Mouse (Mus musculus) heart, embryonic 16.5 days (tissue): ENCODE data around the gene Abat. TPM values are rescaled to one million over a fixed set of nuclear protein-coding genes. Genes with fewer than 3 reads are reported as not detected.

Source experiments
- microRNA-seq: library from miRNA; unstranded; fragments of <30 nt; microRNA quantifications from one replicate; pipeline ENCODE4, GENCODE M21; 2017
- polyA plus RNA-seq: library from polyadenylated mRNA; unstranded; fragments of >200 nt; fragmentation: Nextera tagmentation; extraction: Ambion mirVana; gene quantifications from 2 replicates; pipeline ENCODE4 v1.2.1, GENCODE M21; 2015

Abat gene
- polyA plus RNA-seq, 1 experiment from 2014 or later, result 28.6 TPM

Small RNAs within 50 kb of the gene (microRNA-seq; reads per million reads assigned to microRNA genes)
- not detected for gene Gm22137

Other genes with a start within 250 kb of the Abat start
- gene Tmem114, start 88.3 kb upstream of the Abat start, polyA plus RNA-seq, result not detected in 2 replicates
- 42.0 and 48.0 TPM in 2 replicates for gene Mettl22, start 42.6 kb upstream of the Abat start, polyA plus RNA-seq
- 42.2 and 43.9 TPM in 2 replicates for gene Pmm2, start 124.2 kb downstream of the Abat start, polyA plus RNA-seq
- 19.5 and 19.7 TPM in 2 replicates for gene Tmem186, start 124.3 kb downstream of the Abat start, polyA plus RNA-seq
- 75.4 and 79.0 TPM in 2 replicates for gene Carhsp1, start 158.7 kb downstream of the Abat start, polyA plus RNA-seq
- gene Gm5767, start 167.3 kb downstream of the Abat start, polyA plus RNA-seq, result not detected in 2 replicates